Mouse (Mus musculus): Measurements from ENCODE around the gene Arfgef3.

DNA sequence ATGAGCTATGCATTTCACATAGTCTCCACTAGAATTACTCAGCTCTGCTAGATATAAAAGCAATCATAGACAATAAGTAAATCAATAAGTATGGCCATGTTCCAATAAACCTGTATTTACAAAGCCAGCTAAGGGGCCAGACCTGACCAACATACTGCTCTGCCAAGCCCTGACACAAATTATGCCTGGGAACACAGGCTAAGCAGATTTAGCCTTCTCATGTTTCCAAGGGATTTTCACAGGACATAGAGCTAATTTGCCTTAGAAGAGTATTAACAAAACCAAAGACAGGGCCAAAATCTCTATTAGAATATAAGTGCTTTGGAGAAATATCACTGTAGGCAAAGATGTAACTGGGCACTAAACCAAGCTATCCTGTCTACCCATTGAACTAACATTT, 42.2 kb downstream of the Arfgef3 start:
- no peak for TF ChIP-seq CTCF (conservative IDR thresholded peaks at IDR 0.05; ENCODE audit: low read length)
- TF ChIP-seq NANOG (IDR thresholded peaks at IDR 0.05; ENCODE audit: borderline replicate concordance, low read length), result no peak
